Mouse (Mus musculus): Measurements from ENCODE around the gene Gm30191.
"Not testable (repeated sequence)": the region's sequence is repeated elsewhere in the genome, so short reads cannot be mapped to it uniquely, and the experiment has no call there.

The Gm30191 gene

GRCm38 (mm10) chr4:134252131-134252910 lies 5.6 kb downstream of the Gm30191 start:
- DNase-seq: no peak

GRCm38 (mm10) chr4:134252911-134253721 lies 6.4 kb downstream of the Gm30191 start:
- no peak for DNase-seq

- no peak for DNase-seq
Observed at GRCm38 (mm10) chr4:134253722-134254324, 7.1 kb downstream of the Gm30191 start, which contains the start of gene Grrp1. TSS of gene Grrp1 (minus strand) at chr4:134254106.

- DNase-seq: no peak
Observed at GRCm38 (mm10) chr4:134254835-134255234, 8.1 kb downstream of the Gm30191 start.

- DNase-seq: peak; percentile 15
Observed at GRCm38 (mm10) chr4:134255854-134256253, 9.1 kb downstream of the Gm30191 start.

- DNase-seq: no peak
Observed at GRCm38 (mm10) chr4:134256407-134257197, 9.9 kb downstream of the Gm30191 start.

GRCm38 (mm10) chr4:134257198-134258009 lies 10.7 kb downstream of the Gm30191 start:
- peak; percentile 11 for DNase-seq

GRCm38 (mm10) chr4:134258354-134258753 lies 11.6 kb downstream of the Gm30191 start:
- DNase-seq: peak; percentile 56

GRCm38 (mm10) chr4:134263191-134263590 lies 16.5 kb downstream of the Gm30191 start:
- DNase-seq: peak; percentile 83

GRCm38 (mm10) chr4:134265860-134266585 lies 19.3 kb downstream of the Gm30191 start:
- DNase-seq: no peak

GRCm38 (mm10) chr4:134268102-134268655 lies 21.4 kb downstream of the Gm30191 start:
- DNase-seq: no peak

- not testable (repeated sequence) for DNase-seq
Observed at GRCm38 (mm10) chr4:134269622-134270021, 22.9 kb downstream of the Gm30191 start.

- DNase-seq: no peak
Observed at GRCm38 (mm10) chr4:134271979-134272378, 25.2 kb downstream of the Gm30191 start.

- DNase-seq: no peak
Observed at GRCm38 (mm10) chr4:134272731-134273416, 26.1 kb downstream of the Gm30191 start.

GRCm38 (mm10) chr4:134273417-134274345 lies 26.9 kb downstream of the Gm30191 start:
- no peak for DNase-seq

GRCm38 (mm10) chr4:134284942-134285341 lies 38.2 kb downstream of the Gm30191 start:
- no peak for DNase-seq

- DNase-seq: no peak
Observed at GRCm38 (mm10) chr4:134286226-134287167, 39.8 kb downstream of the Gm30191 start.

- DNase-seq: peak; percentile 97
Observed at GRCm38 (mm10) chr4:134287168-134287564, 40.4 kb downstream of the Gm30191 start.
